In genomic region chrX:162900938-162901337, GRCm38 (mm10) we compare ENCODE assay signal across 8 mouse cellular contexts. TPM values are rescaled to one million over a fixed set of nuclear protein-coding genes. Genes with fewer than 3 reads are reported as not detected.
A peak's percentile ranks its signal among the peaks of the same experiment; 100 is the strongest.
DNase-seq lines count a peak whose midpoint lies in the region; ATAC-seq and TF ChIP-seq lines count a peak whose summit lies in the region.

Gene Ctps2, plus strand, starts transcription at chrX:162901238.

- H3K27ac ChIP-seq in gastrocnemius, adult 2 months = peak within 1 kb of the TSS; percentile 82
- H3K27ac ChIP-seq in forebrain, embryonic 10.5 days = peak within 1 kb of the TSS; percentile 84
- H3K27ac ChIP-seq in hindbrain, embryonic 16.5 days (ENCODE audit: low read depth, low read length) = peak within 1 kb of the TSS; percentile 80
- H3K27ac ChIP-seq in macrophage = peak within 1 kb of the TSS; percentile 71

- H3K79me2 ChIP-seq in macrophage (ENCODE audit: inconsistent target) = peaks cover 37% of the 10 kb centered on the region

- 29% methylated on average over 4 of the region's 4 CpGs for WGBS in forebrain, embryonic 10.5 days
- WGBS in hindbrain, embryonic 16.5 days = 35% methylated on average over 4 of the region's 4 CpGs
- WGBS in macrophage (ENCODE audit: missing documents) = 37% methylated on average over 4 of the region's 4 CpGs

- H3K36me3 ChIP-seq in E14TG2a.4 (ENCODE audit: insufficient read depth, low read length) (no peaks in the 10 kb centered on the region), macrophage (ENCODE audit: inconsistent target) (no peaks in the 10 kb centered on the region)
- H3K36me3 ChIP-seq in forebrain, embryonic 10.5 days (replicated peaks) = no peaks in the 10 kb centered on the region
- H3K36me3 ChIP-seq in hindbrain, embryonic 16.5 days (ENCODE audit: control insufficient read depth, insufficient read depth, low read length) = no peaks in the 10 kb centered on the region

- DNase-seq in gastrocnemius, adult 2 months = no peak
- DNase-seq in gastrocnemius, postnatal 36 days = no peak
- no peak for DNase-seq in forebrain, embryonic 10.5 days (ENCODE audit: extremely low spot score, low spot score)
- no peak for DNase-seq in cerebellum, adult 18-20 months
- DNase-seq in embryo, embryonic 10 days (ENCODE audit: low spot score) = no peak

- no peaks in the 10 kb centered on the region for H3K27me3 ChIP-seq in E14TG2a.4 (ENCODE audit: insufficient read depth, low read length)
- H3K27me3 ChIP-seq in forebrain, embryonic 10.5 days (ENCODE audit: poor library complexity, severe bottlenecking) = peaks cover 50% of the 10 kb centered on the region
- H3K27me3 ChIP-seq in hindbrain, embryonic 16.5 days (replicated peaks; ENCODE audit: control insufficient read depth, insufficient read depth, low read length) = no peaks in the 10 kb centered on the region

- intact Hi-C loops in gastrocnemius, adult 2 months (cut with DNase I) = no loop called here
- intact Hi-C loops in gastrocnemius, postnatal 36 days (cut with DNase I) = no loop called here

- H3K9ac ChIP-seq in hindbrain, embryonic 16.5 days (ENCODE audit: low read depth, low read length) = peak within 1 kb of the TSS; percentile 75

- H3K9me3 ChIP-seq in E14TG2a.4 (ENCODE audit: low read length) = no peaks in the 10 kb centered on the region
- no peaks in the 10 kb centered on the region for H3K9me3 ChIP-seq in forebrain, embryonic 10.5 days
- H3K9me3 ChIP-seq in hindbrain, embryonic 16.5 days (ENCODE audit: control insufficient read depth, low read length) = no peaks in the 10 kb centered on the region

- no peak for TF ChIP-seq CTCF in gastrocnemius, adult 2 months (IDR thresholded peaks at IDR 0.05)
- TF ChIP-seq CTCF in E14TG2a.4 (conservative IDR thresholded peaks at IDR 0.05; ENCODE audit: low read length) = no peak

- peak within 1 kb of the TSS; percentile 85 for H3K4me3 ChIP-seq in gastrocnemius, adult 2 months
- H3K4me3 ChIP-seq in E14TG2a.4 (replicated peaks; ENCODE audit: low read length) = peak within 1 kb of the TSS; percentile 84
- H3K4me3 ChIP-seq in forebrain, embryonic 10.5 days = peak within 1 kb of the TSS; percentile 66
- H3K4me3 ChIP-seq in hindbrain, embryonic 16.5 days (ENCODE audit: low read length) = peak within 1 kb of the TSS; percentile 63
- peak within 1 kb of the TSS; percentile 56 for H3K4me3 ChIP-seq in macrophage (ENCODE audit: inconsistent target)

- H3K4me1 ChIP-seq in E14TG2a.4 (replicated peaks; ENCODE audit: low read depth, low read length) = peaks cover 13% of the 10 kb centered on the region
- H3K4me1 ChIP-seq in forebrain, embryonic 10.5 days = peaks cover 10% of the 10 kb centered on the region; the same call in 1 of the 2 replicates
- H3K4me1 ChIP-seq in hindbrain, embryonic 16.5 days (ENCODE audit: control insufficient read depth, insufficient read depth, low read depth, low read length) = no peaks in the 10 kb centered on the region

- no peak for ATAC-seq in hindbrain, embryonic 16.5 days

- peak within 1 kb of the TSS; percentile 70 for H3K4me2 ChIP-seq in hindbrain, embryonic 16.5 days (ENCODE audit: low read length)

RNA-seq across cellular contexts. Expression of gene Ctps2, which starts in this region (rescaled TPM):
- 1 to 10 TPM; 5.5 to 7.6 TPM for total RNA-seq in gastrocnemius, adult 2 months (2021)
- total RNA-seq in gastrocnemius, postnatal 36 days (2021) = 1 to 10 TPM; 4.9 to 5.3 TPM
- 62.5 and 65.3 TPM in 2 replicates for polyA plus RNA-seq in forebrain, embryonic 10.5 days (2016; fragmentation: Nextera tagmentation; extraction: Ambion mirVana)
- polyA plus RNA-seq in hindbrain, embryonic 16.5 days (2015; fragmentation: Nextera tagmentation; extraction: Ambion mirVana) = 91.1 and 99.1 TPM in 2 replicates
- total RNA-seq in macrophage (2018; cell fraction: chromatin; rRNA removed) = 100 to 1,000 TPM in 22 of 26 experiments, 10 to 100 TPM in 4; 72.6 to 389 (median 180) TPM
- 10 to 100 TPM; 43.5 to 72.5 (median 56.9) TPM for total RNA-seq in macrophage (2018; cell fraction: cytosol; rRNA removed)
- total RNA-seq in macrophage (2018; cell fraction: nucleus; rRNA removed) = 100 to 1,000 TPM in 5 of 26 experiments, 10 to 100 TPM in 21; 38.3 to 127 (median 64.6) TPM
- 46.0 to 55.3 TPM (median 47.7 TPM) in 3 replicates for polyA plus RNA-seq in macrophage (2018)
